13 mouse cellular contexts compared by ENCODE assay signal in genomic region chr10:42572971-42573370, GRCm38 (mm10). TPM values are rescaled to one million over a fixed set of nuclear protein-coding genes. Genes with fewer than 3 reads are reported as not detected.
A peak's percentile ranks its signal among the peaks of the same experiment; 100 is the strongest.
DNase-seq lines count a peak whose midpoint lies in the region; ATAC-seq lines count a peak whose summit lies in the region.
"Had no signal": no experiment of that assay in that cellular context is flagged by ENCODE, and none has a peak within 500 bp of the region (broad histone marks: within the 10 kb centered on the region; RNA-seq: fewer than 3 reads in every experiment).

No protein-coding gene starts in this region.

- peak overlapping the region; percentile 18; the same call in 1 of the 2 replicates for H3K4me3 ChIP-seq in heart, embryonic 10.5 days
- H3K4me3 ChIP-seq in embryonic facial prominence, embryonic 13.5 days = peak overlapping the region; percentile 14; the same call in 1 of the 2 replicates
- H3K4me3 ChIP-seq in hindbrain, embryonic 12.5 days = no peak overlapping the region
- H3K4me3 ChIP-seq in midbrain, embryonic 14.5 days (replicated peaks; ENCODE audit: low read depth, low read length) = peak overlapping the region; percentile 25
- H3K4me3 ChIP-seq: heart, adult 2 months; stomach, embryonic 15.5 days had no signal

- no peaks in the 10 kb centered on the region for H3K36me3 ChIP-seq in heart, embryonic 10.5 days
- no peaks in the 10 kb centered on the region for H3K36me3 ChIP-seq in embryonic facial prominence, embryonic 13.5 days
- H3K36me3 ChIP-seq in hindbrain, embryonic 12.5 days = no peaks in the 10 kb centered on the region
- H3K36me3 ChIP-seq in midbrain, embryonic 14.5 days (ENCODE audit: control insufficient read depth, insufficient read depth, low read length) = no peaks in the 10 kb centered on the region
- H3K36me3 ChIP-seq: stomach, embryonic 15.5 days had no signal

- DNase-seq in heart, embryonic 10.5 days (ENCODE audit: low spot score) = no peak
- no peak for DNase-seq in heart, adult 9 months (ENCODE audit: low spot score in 2 of 2)
- no peak for DNase-seq in midbrain, embryonic 14.5 days
- DNase-seq in right cerebral cortex, postnatal 25 days = no peak
- no peak for DNase-seq in cerebellum, adult 9-10 months
- DNase-seq in kidney, postnatal 36 days = no peak
- DNase-seq: heart, adult 2 months; kidney, adult 18-20 months; lung, postnatal 14 days had no signal

- no peak overlapping the region for H3K9ac ChIP-seq in embryonic facial prominence, embryonic 13.5 days
- no peak overlapping the region for H3K9ac ChIP-seq in hindbrain, embryonic 12.5 days
- peak overlapping the region; percentile 36; the same call in 1 of the 2 replicates for H3K9ac ChIP-seq in midbrain, embryonic 14.5 days (replicated peaks; ENCODE audit: low read length)
- H3K9ac ChIP-seq: stomach, embryonic 15.5 days had no signal

- H3K4me1 ChIP-seq in heart, embryonic 10.5 days = peaks cover 5% of the 10 kb centered on the region; the same call in 1 of the 2 replicates
- no peaks in the 10 kb centered on the region for H3K4me1 ChIP-seq in embryonic facial prominence, embryonic 13.5 days
- peaks cover 4% of the 10 kb centered on the region for H3K4me1 ChIP-seq in hindbrain, embryonic 12.5 days
- H3K4me1 ChIP-seq in midbrain, embryonic 14.5 days (ENCODE audit: control insufficient read depth, insufficient read depth, low read length) = peaks cover 8% of the 10 kb centered on the region; the same call in 1 of the 2 replicates
- H3K4me1 ChIP-seq: stomach, embryonic 15.5 days had no signal

- H3K9me3 ChIP-seq in heart, embryonic 10.5 days = no peaks in the 10 kb centered on the region
- H3K9me3 ChIP-seq in embryonic facial prominence, embryonic 13.5 days = no peaks in the 10 kb centered on the region
- no peaks in the 10 kb centered on the region for H3K9me3 ChIP-seq in hindbrain, embryonic 12.5 days (replicated peaks)
- no peaks in the 10 kb centered on the region for H3K9me3 ChIP-seq in midbrain, embryonic 14.5 days (ENCODE audit: control insufficient read depth, low read length)
- H3K9me3 ChIP-seq: stomach, embryonic 15.5 days had no signal

- H3K4me2 ChIP-seq in embryonic facial prominence, embryonic 13.5 days = no peak overlapping the region
- H3K4me2 ChIP-seq in hindbrain, embryonic 12.5 days (replicated peaks) = 0 out of 2 replicates have a peak overlapping the region, but pooled peaks have one; percentile 3
- H3K4me2 ChIP-seq in midbrain, embryonic 14.5 days (ENCODE audit: low read length) = peak overlapping the region; percentile 54
- H3K4me2 ChIP-seq: stomach, embryonic 15.5 days had no signal

- H3K27me3 ChIP-seq in heart, embryonic 10.5 days (ENCODE audit: insufficient read depth, poor library complexity, severe bottlenecking) = peaks cover 99% of the 10 kb centered on the region
- peaks cover 98% of the 10 kb centered on the region for H3K27me3 ChIP-seq in embryonic facial prominence, embryonic 13.5 days
- peaks cover 96% of the 10 kb centered on the region for H3K27me3 ChIP-seq in hindbrain, embryonic 12.5 days
- peaks cover 84% of the 10 kb centered on the region for H3K27me3 ChIP-seq in midbrain, embryonic 14.5 days (ENCODE audit: control insufficient read depth, insufficient read depth, low read length)

- H3K27ac ChIP-seq in heart, embryonic 10.5 days = no peak overlapping the region
- no peak overlapping the region for H3K27ac ChIP-seq in embryonic facial prominence, embryonic 13.5 days
- no peak overlapping the region for H3K27ac ChIP-seq in hindbrain, embryonic 12.5 days
- H3K27ac ChIP-seq in midbrain, embryonic 14.5 days (replicated peaks; ENCODE audit: low read depth, low read length) = no peak overlapping the region
- H3K27ac ChIP-seq: heart, adult 2 months; stomach, embryonic 15.5 days had no signal

- ATAC-seq in embryonic facial prominence, embryonic 13.5 days (ENCODE audit: insufficient number of reproducible peaks, insufficient read depth, low FRiP score, low TSS enrichment, low read depth) = no peak
- ATAC-seq in hindbrain, embryonic 12.5 days (ENCODE audit: low FRiP score) = no peak
- ATAC-seq in midbrain, embryonic 14.5 days (ENCODE audit: low FRiP score, low TSS enrichment) = no peak

- 2% methylated on average over 15 of the region's 15 CpGs for WGBS in heart, embryonic 10.5 days
- WGBS in embryonic facial prominence, embryonic 13.5 days = 6% methylated on average over 15 of the region's 15 CpGs
- 1% methylated on average over 15 of the region's 15 CpGs for WGBS in hindbrain, embryonic 12.5 days
- WGBS in midbrain, embryonic 14.5 days = 14% methylated on average over 15 of the region's 15 CpGs

RNA-seq across cellular contexts. Expression of gene Nr2e1, which starts 10.5 kb away (rescaled TPM):
- polyA plus RNA-seq in heart, embryonic 10.5 days (2016; fragmentation: Nextera tagmentation; extraction: Ambion mirVana) = not detected in 2 replicates
- 1.3 and 2.3 TPM in 2 replicates for polyA plus RNA-seq in embryonic facial prominence, embryonic 13.5 days (2015; fragmentation: Nextera tagmentation; extraction: Ambion mirVana)
- polyA plus RNA-seq in hindbrain, embryonic 12.5 days (2016; fragmentation: Nextera tagmentation; extraction: Ambion mirVana) = 1.1 and 2.1 TPM in 2 replicates
- 3.4 and 5.5 TPM in 2 replicates for polyA plus RNA-seq in midbrain, embryonic 14.5 days (2014; fragmentation: Nextera tagmentation; extraction: Ambion mirVana)
- polyA plus RNA-seq: heart, adult 2 months; liver, adult 2 months had no signal

RNA-seq across cellular contexts. Expression of gene Ostm1, which starts 10.7 kb away (rescaled TPM):
- 21.1 and 31.6 TPM in 2 replicates for polyA plus RNA-seq in heart, embryonic 10.5 days (2016; fragmentation: Nextera tagmentation; extraction: Ambion mirVana)
- 10.8 and 12.5 TPM in 2 replicates for polyA plus RNA-seq in embryonic facial prominence, embryonic 13.5 days (2015; fragmentation: Nextera tagmentation; extraction: Ambion mirVana)
- 24.9 TPM in 2 replicates for polyA plus RNA-seq in hindbrain, embryonic 12.5 days (2016; fragmentation: Nextera tagmentation; extraction: Ambion mirVana)
- polyA plus RNA-seq in midbrain, embryonic 14.5 days (2014; fragmentation: Nextera tagmentation; extraction: Ambion mirVana) = 38.9 and 43.1 TPM in 2 replicates
